Mouse (Mus musculus) heart, postnatal 0 days (tissue): ENCODE data around the gene 4931429L15Rik. TPM values are rescaled to one million over a fixed set of nuclear protein-coding genes. Genes with fewer than 3 reads are reported as not detected.
"Not testable (repeated sequence)": the region's sequence is repeated elsewhere in the genome, so short reads cannot be mapped to it uniquely, and the experiment has no call there.

Experiments
- ATAC-seq: fragments of 200-750 bp; cut with Nextera tagmentation; 2 replicates; pipeline ENCODE4 v1.8.0; 2017; ENCODE audit warnings: low read depth, moderate number of reproducible peaks, moderate library complexity; ENCODE audit not compliant: insufficient read depth
- DNase-seq: peaks from one replicate; pipeline ENCODE4 v3.0.0-alpha.2; 2016; ENCODE audit warnings: low spot score
- H3K27ac ChIP-seq: fragments of 300-500 bp; sonication (generic); 2 replicates; pipeline ENCODE4 v1.5.1; 2014; ENCODE audit warnings: low read depth, mild to moderate bottlenecking
- H3K27me3 ChIP-seq: fragments of 300-500 bp; sonication (generic); 2 replicates; pipeline ENCODE4 v1.6.1; 2014; ENCODE audit warnings: low read length, mixed read lengths; ENCODE audit not compliant: control insufficient read depth, insufficient read depth
- H3K36me3 ChIP-seq: fragments of 300-500 bp; sonication (generic); replicated peaks from 2 replicates; pipeline ENCODE4 v1.6.1; 2014; ENCODE audit warnings: low read length, mixed read lengths; ENCODE audit not compliant: control insufficient read depth, insufficient read depth
- H3K4me1 ChIP-seq: fragments of 300-500 bp; sonication (generic); 2 replicates; pipeline ENCODE4 v1.6.1; 2014; ENCODE audit warnings: antibody characterized with exemption; ENCODE audit not compliant: control insufficient read depth, insufficient read depth
- H3K4me2 ChIP-seq: fragments of 300-500 bp; sonication (generic); 2 replicates; pipeline ENCODE4 v1.6.1; 2014; ENCODE audit warnings: low read depth, mild to moderate bottlenecking, low read length, moderate library complexity
- H3K4me3 ChIP-seq: fragments of 300-500 bp; sonication (generic); 2 replicates; pipeline ENCODE4 v1.5.1; 2014; ENCODE audit warnings: low read depth, low read length
- H3K9ac ChIP-seq: fragments of 300-500 bp; sonication (generic); replicated peaks from 2 replicates; pipeline ENCODE4 v1.6.1; 2014; ENCODE audit warnings: low read depth, low read length, mixed read lengths
- H3K9me3 ChIP-seq: fragments of 300-500 bp; sonication (generic); replicated peaks from 2 replicates; pipeline ENCODE4 v1.6.1; 2016; ENCODE audit warnings: low read length; ENCODE audit not compliant: control insufficient read depth
- CTCF ChIP-seq: IDR thresholded peaks from 2 replicates; pipeline ENCODE4 v1.5.1; 2016; ENCODE audit warnings: antibody characterized with exemption, control low read depth, low read depth
- EP300 ChIP-seq: IDR thresholded peaks from 2 replicates; pipeline ENCODE4 v1.6.1; 2016; ENCODE audit warnings: antibody characterized with exemption, low read depth
- WGBS: fragments of 180-500 bp; shearing (Covaris S2); extraction: QIAGEN DNeasy Blood & Tissue Kit; methylation state at CpG from one replicate; pipeline ENCODE4 v1.1.7; 2014; 5-methylcytosine and 5-hydroxymethylcytosine counted together
- polyA plus RNA-seq: library from polyadenylated mRNA; unstranded; fragments of >200 nt; fragmentation: Nextera tagmentation; extraction: Ambion mirVana; gene quantifications from 2 replicates; pipeline ENCODE4 v1.2.1, GENCODE M21; 2015
- total RNA-seq: library from RNA; depleted of rRNA; stranded (reverse); fragments of >200 nt; gene quantifications from 2 replicates; pipeline ENCODE4 v1.2.3, GENCODE M21; 2014; ENCODE audit warnings: low replicate concordance

4931429L15Rik gene
- total and polyA plus RNA-seq, 2 experiments from 2014 or later, result not detected

DNA sequence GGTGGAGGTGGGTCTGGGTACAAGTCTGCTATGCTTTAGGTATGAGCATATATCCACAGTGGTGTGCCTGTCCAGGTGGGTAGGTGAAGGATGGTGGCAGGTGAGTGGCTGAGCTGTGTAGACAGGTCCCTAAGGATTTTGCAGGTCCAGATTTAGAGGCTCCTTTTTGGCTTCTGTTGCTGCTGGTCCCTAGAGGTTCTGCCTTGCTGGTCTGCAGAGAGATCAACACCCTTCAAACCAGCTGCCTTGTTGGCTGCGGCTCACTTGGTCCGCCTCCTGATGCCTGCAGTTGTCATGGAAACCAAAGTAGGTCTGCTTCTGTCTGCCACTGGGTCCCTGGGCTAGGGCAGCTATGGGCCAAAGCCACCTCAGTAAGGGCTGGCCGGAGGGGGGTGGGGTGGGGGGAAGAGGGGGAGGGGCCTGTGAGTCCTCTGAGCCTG lies 18.1 kb upstream of the 4931429L15Rik start:
- no peak for TF ChIP-seq EP300
- Histone ChIP-seq H3K9ac (no peak overlapping the region), H3K27me3 (peaks cover 14% of the 10 kb centered on the region; the same call in 1 of the 2 replicates), H3K4me2 (no peak overlapping the region), H3K9me3 (no peaks in the 10 kb centered on the region), H3K27ac (no peak overlapping the region), H3K4me1 (no peaks in the 10 kb centered on the region), H3K4me3 (no peak overlapping the region), H3K36me3 (no peaks in the 10 kb centered on the region)
- no peak for DNase-seq
- ATAC-seq, result no peak
- WGBS, result 23% methylated on average over 3 of the region's 3 CpGs

DNA sequence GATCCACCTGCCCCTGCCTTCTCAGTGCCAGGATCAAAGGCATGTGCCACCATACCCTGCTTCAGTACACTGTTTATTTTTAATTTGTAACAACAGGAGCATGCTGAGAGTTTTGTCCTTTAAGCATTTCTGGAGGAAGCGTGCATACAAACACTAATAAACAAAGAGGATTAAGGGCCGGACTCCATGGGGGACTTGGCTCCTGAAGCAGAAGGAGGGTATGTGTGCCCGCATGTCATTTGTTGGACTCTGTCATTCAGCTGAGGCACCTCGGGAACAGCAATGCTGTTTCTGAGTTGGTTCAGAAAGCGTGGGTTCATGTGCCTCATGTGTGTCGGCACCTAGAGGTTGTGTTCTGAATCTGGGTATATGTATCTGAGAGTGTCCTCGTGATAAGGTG lies 17.5 kb upstream of the 4931429L15Rik start:
- Histone ChIP-seq H3K4me3 (no peak overlapping the region), H3K9me3 (no peaks in the 10 kb centered on the region), H3K4me2 (no peak overlapping the region), H3K27me3 (peaks cover 14% of the 10 kb centered on the region; the same call in 1 of the 2 replicates), H3K36me3 (no peaks in the 10 kb centered on the region), H3K4me1 (no peaks in the 10 kb centered on the region), H3K9ac (no peak overlapping the region), H3K27ac (no peak overlapping the region)
- ATAC-seq (no peak), DNase-seq (no peak)
- TF ChIP-seq EP300, result no peak
- no peak for TF ChIP-seq CTCF
- WGBS, result 66% methylated on average over 7 of the region's 7 CpGs

DNA sequence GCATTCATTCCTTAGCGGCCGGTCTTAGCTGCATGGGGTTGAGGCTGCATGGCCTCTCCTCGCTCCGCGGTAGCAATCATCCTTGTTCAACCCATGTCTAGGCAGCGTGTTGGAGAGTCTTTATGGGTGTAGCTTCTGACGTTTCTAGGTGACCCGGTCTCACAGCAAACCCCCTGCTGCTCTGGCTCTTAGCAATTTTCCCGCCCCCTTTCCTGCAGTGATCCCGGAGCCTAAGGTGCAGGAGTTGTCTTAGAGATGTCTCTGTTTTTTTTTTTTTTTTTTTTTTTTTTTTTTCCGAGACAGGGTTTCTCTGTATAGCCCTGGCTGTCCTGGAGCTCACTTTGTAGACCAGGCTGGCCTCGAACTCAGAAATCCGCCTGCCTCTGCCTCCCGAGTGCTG lies 16.5 kb upstream of the 4931429L15Rik start:
- not testable (repeated sequence) for H3K36me3 ChIP-seq, DNase-seq, H3K4me1 ChIP-seq, H3K27ac ChIP-seq, ATAC-seq, H3K4me2 ChIP-seq, H3K9me3 ChIP-seq, H3K4me3 ChIP-seq, H3K9ac ChIP-seq
- WGBS, result 66% methylated on average over 11 of the region's 14 CpGs
- H3K27me3 ChIP-seq, result peaks cover 14% of the 10 kb centered on the region; the same call in 1 of the 2 replicates

DNA sequence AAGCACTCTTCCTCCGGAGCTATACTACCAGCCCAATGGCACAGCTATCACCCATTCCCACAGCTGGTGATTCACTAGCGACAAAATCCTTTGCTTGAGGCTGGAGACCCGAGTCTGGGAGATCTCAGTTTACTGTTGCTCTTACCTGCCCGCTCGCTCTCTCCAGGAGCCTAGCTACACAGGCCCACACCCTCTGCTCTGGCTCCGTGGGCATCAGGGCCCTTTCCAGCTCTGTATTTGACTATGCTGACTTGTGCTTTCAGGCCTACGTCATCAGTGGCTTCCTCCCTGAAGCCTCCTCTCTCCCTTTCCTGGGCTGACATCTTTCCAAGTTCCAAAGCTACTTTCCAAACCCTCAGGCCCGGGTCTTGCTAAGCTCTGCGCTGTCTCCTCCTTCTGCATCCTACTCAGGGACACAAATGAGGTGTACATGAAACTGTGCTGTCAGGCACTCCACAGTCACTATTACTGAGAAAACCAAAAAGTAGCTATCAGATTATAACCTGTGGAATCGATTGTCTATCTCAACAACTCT lies 15.7 kb upstream of the 4931429L15Rik start:
- no peaks in the 10 kb centered on the region for H3K9me3 ChIP-seq
- H3K27me3 ChIP-seq, result peaks cover 14% of the 10 kb centered on the region; the same call in 1 of the 2 replicates
- H3K36me3 ChIP-seq, result no peaks in the 10 kb centered on the region
- H3K4me2 ChIP-seq, result no peak overlapping the region
- H3K4me3 ChIP-seq, result no peak overlapping the region
- no peak for ATAC-seq
- WGBS, result 67% methylated on average over 10 of the region's 10 CpGs
- DNase-seq, result no peak
- no peak for TF ChIP-seq CTCF
- TF ChIP-seq EP300, result no peak
- H3K9ac ChIP-seq, result no peak overlapping the region
- no peak overlapping the region for H3K27ac ChIP-seq
- no peaks in the 10 kb centered on the region for H3K4me1 ChIP-seq

DNA sequence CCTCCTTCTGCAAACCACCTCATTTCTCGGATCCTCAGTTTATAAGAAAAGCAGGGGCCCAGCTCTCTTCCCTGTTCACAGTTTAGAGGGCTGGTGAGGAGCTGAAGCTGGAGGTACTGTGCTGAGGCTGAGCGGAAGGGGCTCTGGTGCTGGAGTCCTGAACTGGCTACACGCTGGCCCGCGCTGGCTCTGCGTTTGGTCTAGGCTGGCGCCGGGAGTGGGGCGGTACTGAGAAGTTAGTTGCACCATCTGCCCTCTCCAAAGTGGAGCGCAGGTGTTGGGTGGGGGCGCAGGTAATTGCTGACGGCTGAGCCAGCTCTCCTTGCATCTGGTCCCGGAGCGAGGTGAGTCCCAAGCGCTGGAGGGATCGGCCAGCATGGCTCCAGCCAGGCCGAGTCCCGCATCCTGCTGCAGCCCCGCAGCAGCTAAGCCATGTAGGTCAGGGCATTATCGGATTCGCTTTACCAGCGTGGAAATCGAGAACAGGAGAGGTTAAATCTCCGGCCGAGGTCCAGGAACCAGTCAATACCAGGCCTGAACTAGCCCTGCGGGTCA lies 14.8 kb upstream of the 4931429L15Rik start:
- Histone ChIP-seq H3K4me3 (no peak overlapping the region), H3K36me3 (no peaks in the 10 kb centered on the region), H3K9ac (no peak overlapping the region), H3K27ac (no peak overlapping the region), H3K4me1 (no peaks in the 10 kb centered on the region), H3K9me3 (no peaks in the 10 kb centered on the region), H3K4me2 (no peak overlapping the region), H3K27me3 (peaks cover 14% of the 10 kb centered on the region; the same call in 1 of the 2 replicates)
- 40% methylated on average over 26 of the region's 26 CpGs for WGBS
- ATAC-seq (no peak), DNase-seq (no peak)
- TF ChIP-seq EP300, result no peak
- no peak for TF ChIP-seq CTCF

DNA sequence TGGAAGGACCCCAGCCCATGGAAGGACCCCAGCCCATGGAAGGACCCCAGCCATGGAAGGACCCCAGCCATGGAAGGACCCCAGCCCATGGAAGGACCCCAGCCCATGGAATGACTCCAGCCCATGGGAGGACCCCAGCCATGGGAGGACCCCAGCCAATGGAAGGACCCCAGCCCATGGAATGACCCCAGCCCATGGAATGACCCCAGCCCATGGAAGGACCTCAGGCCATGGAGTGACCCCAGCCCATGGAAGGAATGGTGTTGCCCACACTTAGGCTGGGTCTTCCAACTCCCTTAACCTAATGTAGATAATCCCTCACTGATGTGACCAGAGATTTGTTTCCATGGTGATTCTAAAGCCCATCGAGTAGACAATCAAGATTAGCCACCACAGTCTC lies 11.5 kb upstream of the 4931429L15Rik start:
- no peaks in the 10 kb centered on the region for H3K36me3 ChIP-seq
- no peak overlapping the region for H3K4me2 ChIP-seq
- no peak for DNase-seq
- no peak for ATAC-seq
- no peaks in the 10 kb centered on the region for H3K9me3 ChIP-seq
- no peak overlapping the region for H3K4me3 ChIP-seq
- 81% methylated on average over 1 of the region's 1 CpGs for WGBS
- TF ChIP-seq EP300, result no peak
- no peak for TF ChIP-seq CTCF
- no peak overlapping the region for H3K27ac ChIP-seq
- peaks cover 14% of the 10 kb centered on the region; the same call in 1 of the 2 replicates for H3K27me3 ChIP-seq
- H3K4me1 ChIP-seq, result peaks cover 10% of the 10 kb centered on the region; the same call in 1 of the 2 replicates
- no peak overlapping the region for H3K9ac ChIP-seq
